Mouse (Mus musculus) common myeloid progenitor, adult 5-6 weeks (primary cell): Measurements from ENCODE around the gene Rbfox3. TPM values are rescaled to one million over a fixed set of nuclear protein-coding genes. Genes with fewer than 3 reads are reported as not detected.
A peak's percentile ranks its signal among the peaks of the same experiment; 100 is the strongest.

Experiments
- ATAC-seq: replicated peaks from 2 replicates; pipeline ENCODE4 v1.8.0; 2016; ENCODE audit warnings: low read depth, mild to moderate bottlenecking, moderate TSS enrichment, inconsistent platforms; ENCODE audit not compliant: poor library complexity, severe bottlenecking
- total RNA-seq: library from RNA; stranded (forward); fragments of 200-1000, 187-1606 nt; gene quantifications from 2 replicates; pipeline ENCODE4 v1.2.3, GENCODE M21; 2017

Rbfox3 gene
- total RNA-seq, 1 experiment from 2014 or later = not detected

GRCm38 (mm10) chr11:118540411-118541026, 370.9 kb downstream of the Rbfox3 start:
- no peak for ATAC-seq

- ATAC-seq = no peak
Observed at GRCm38 (mm10) chr11:118538008-118538407, 373.4 kb downstream of the Rbfox3 start.

GRCm38 (mm10) chr11:118534382-118535092, 376.9 kb downstream of the Rbfox3 start:
- peak; percentile 61 for ATAC-seq

- ATAC-seq = no peak
Observed at GRCm38 (mm10) chr11:118530313-118530712, 381.1 kb downstream of the Rbfox3 start.

- no peak for ATAC-seq
Observed at GRCm38 (mm10) chr11:118528761-118529160, 382.6 kb downstream of the Rbfox3 start.

- no peak for ATAC-seq
Observed at GRCm38 (mm10) chr11:118525059-118525458, 386.3 kb downstream of the Rbfox3 start.

- no peak for ATAC-seq
Observed at GRCm38 (mm10) chr11:118523496-118524145, 387.8 kb downstream of the Rbfox3 start.

GRCm38 (mm10) chr11:118520932-118521331, 390.5 kb downstream of the Rbfox3 start:
- no peak for ATAC-seq

- no peak for ATAC-seq
Observed at GRCm38 (mm10) chr11:118520251-118520650, 391.1 kb downstream of the Rbfox3 start.

- no peak for ATAC-seq
Observed at GRCm38 (mm10) chr11:118518743-118519142, 392.7 kb downstream of the Rbfox3 start.

GRCm38 (mm10) chr11:118517924-118518323, 393.5 kb downstream of the Rbfox3 start:
- no peak for ATAC-seq

- no peak for ATAC-seq
Observed at GRCm38 (mm10) chr11:118512257-118512910, 399.0 kb downstream of the Rbfox3 start.

GRCm38 (mm10) chr11:118511851-118512250, 399.5 kb downstream of the Rbfox3 start:
- no peak for ATAC-seq

GRCm38 (mm10) chr11:118508341-118508740, 403.1 kb downstream of the Rbfox3 start:
- no peak for ATAC-seq

GRCm38 (mm10) chr11:118507904-118508303, 403.5 kb downstream of the Rbfox3 start:
- ATAC-seq = peak; percentile 66

GRCm38 (mm10) chr11:118507095-118507494, 404.3 kb downstream of the Rbfox3 start:
- ATAC-seq = no peak

- ATAC-seq = no peak
Observed at GRCm38 (mm10) chr11:118504180-118504454, 407.3 kb downstream of the Rbfox3 start.

- no peak for ATAC-seq
Observed at GRCm38 (mm10) chr11:118503418-118504179, 407.8 kb downstream of the Rbfox3 start.

- no peak for ATAC-seq
Observed at GRCm38 (mm10) chr11:118502990-118503389, 408.4 kb downstream of the Rbfox3 start.

GRCm38 (mm10) chr11:118496066-118496689, 415.2 kb downstream of the Rbfox3 start:
- ATAC-seq = no peak
